Mouse (Mus musculus) cerebellum, adult 8-10 months (tissue): Measurements from ENCODE around the gene Trmo.
A peak's percentile ranks its signal among the peaks of the same experiment; 100 is the strongest.

Experiments
- DNase-seq: peaks from one replicate; pipeline ENCODE4 v3.0.0; 2022

Trmo gene

DNA sequence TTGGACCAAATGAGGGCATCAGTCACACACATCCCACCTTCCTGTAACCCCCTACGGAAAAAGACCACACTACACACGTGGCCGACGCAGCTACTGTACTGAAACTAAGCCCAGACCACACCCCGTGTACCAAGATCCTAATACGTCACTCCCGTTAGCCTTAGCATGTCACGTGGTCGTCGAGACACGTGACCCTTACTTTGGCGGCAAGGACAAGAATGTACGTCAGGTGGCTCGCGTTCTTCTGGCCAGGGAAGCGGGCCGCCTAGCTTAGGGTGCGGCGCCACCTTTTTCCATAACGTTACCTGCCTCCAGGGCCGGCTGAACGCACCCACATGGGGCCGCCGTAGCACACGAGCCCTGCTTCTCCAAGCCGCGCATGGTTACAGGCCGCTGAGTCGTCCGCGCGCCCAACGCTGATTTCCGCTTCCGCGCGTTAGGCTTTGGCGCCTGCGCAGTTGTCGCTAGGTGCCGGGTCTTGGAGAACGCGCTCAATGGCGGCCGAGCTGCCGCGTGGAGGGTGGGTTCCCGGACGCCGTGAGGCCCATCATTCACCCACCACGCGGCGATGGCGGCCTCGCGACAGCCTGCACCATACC lies at the start of gene Trmo:
Gene Trmo, minus strand, starts transcription at position 425 of the 599 bp plus-strand sequence.
- peak; percentile 93 for DNase-seq

DNA sequence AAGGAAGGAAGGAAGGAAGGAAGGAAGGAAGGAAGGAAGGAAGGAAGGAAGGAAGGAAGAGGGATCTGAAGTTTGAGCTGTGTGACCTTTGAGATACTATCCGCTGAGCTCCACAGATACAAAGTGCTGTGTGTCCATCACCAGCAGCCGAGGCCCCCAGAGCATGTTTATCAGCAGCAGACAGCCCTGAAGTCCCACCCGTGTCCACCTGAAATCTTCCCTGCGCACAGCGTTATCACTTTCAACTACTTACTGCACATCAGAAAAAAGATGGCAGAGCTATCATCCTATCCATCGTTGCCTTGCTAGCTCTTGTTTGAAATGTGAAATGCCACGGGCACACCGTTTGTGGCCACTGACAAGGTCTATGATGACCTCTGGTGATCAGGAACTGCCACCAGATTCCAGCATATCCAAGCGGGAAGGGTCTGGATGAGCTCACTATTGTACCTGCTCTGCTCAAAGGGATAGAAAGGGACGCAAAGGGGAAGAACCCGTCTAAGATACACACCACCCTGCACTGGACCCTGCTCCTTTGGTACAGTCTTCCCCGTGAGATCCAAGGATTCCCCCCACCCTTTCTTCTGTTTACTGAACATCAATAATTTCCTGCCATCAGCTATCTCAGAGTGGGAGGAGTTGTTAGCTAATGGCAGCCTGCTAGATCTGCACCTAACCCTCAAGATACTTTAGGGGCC lies 43.3 kb upstream of the Trmo start:
- DNase-seq = no peak

DNA sequence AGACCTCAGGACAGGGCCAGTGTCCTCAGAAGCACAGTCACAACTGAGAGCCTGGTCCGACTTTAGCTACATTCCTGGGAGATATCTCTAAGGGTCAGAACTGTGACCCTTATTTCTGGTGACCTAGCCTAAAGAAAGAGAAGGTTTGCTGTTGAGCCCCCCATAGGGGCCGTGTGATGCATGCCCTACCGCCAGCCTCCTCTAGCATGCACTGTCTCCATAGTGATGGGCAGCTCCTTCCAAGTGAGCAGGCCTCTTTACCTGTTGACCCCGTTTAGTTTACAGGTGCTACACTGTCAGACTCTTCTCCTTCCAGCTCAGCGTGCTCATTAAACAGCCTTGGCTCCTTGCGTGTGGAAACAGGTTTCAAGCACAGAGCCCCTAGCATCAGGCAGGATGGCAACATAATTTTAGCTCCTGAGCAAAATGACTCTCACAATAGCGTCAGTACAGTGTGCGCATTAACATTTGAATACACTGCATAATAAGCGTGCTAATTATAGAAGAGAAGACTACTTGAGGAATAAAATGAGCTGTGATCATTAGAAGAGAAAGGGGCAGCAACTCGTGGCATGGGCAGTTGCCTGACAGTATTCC lies 39.8 kb upstream of the Trmo start:
- no peak for DNase-seq

DNA sequence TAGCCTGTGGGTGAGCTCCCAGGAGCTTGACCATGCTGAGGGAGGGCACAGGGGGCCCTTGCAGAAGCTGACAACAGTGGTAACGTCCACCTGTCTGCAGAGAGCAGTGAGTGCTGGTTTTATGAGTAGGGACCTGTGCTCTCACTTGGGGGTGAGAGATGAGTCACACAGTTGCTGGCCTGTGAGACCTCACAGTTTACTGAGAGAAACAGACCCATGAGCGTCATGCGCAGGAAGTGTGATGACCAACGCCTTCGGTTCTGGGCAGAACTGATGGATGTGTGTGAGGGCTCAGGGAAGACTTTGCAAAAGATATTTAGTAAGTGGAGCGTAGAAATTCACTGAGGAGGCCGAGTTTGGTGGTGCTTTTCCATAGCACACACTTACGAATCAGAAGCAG lies 33.4 kb upstream of the Trmo start:
- no peak for DNase-seq

DNA sequence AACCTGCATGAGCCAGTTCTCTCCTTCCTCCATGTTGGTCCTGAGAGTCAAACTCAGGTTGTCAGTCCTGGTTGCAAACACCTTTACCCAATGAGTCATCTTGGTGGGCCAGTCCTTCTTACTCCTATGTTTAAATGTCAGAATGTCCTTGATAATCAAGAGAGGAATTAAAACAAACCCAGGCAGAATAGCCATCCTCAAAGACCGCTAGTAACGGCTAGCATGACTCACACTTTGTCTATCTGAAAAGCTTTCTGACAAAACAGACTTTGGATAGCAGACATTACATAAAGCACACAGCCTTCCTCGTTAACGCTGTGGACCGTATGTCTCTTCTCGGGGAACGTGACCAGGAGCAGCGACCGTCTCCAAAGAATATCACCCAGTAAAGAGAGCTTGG lies 29.6 kb upstream of the Trmo start:
- no peak for DNase-seq

DNA sequence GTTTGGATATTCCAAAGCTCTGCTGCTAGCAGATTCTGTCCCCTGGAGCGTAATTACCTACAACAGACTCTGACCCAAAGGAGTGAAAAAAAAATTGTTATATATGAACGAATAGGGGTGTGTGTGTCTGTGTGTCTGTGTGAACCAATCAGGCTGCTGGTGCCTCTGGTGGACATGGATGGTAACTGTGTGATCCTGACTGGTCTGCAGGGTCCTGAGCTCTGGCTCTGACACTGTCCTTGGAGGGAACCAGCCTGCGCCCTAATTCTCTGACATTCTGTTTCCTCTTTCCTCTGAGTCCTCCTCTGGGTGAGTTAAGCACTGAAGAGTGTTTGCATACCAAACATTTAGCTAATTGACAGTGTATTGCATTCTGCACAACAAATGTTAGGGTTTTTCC lies 28.3 kb upstream of the Trmo start:
- no peak for DNase-seq

DNA sequence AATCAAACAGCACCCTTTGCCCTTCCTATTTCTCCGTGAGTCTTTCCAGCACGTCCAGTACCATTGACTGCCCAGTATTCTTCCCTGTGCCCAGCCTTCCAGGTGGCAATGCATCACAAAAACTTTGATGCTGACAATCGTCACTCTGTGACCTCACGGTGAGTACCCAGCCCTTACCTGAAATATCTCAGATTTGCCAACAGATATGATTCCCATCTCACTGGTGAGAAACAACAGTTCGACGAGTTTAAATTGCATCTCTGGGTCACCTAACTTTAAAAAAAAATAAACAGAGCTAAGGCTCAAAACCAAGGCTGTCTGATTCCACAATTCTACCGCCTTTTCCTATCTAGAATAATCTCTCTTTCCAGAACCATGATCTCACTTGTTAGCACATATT lies 24.2 kb upstream of the Trmo start, which contains the start of gene Hemgn:
Gene Hemgn, minus strand, starts transcription at position 101 of the 400 bp plus-strand sequence.
- DNase-seq = no peak

DNA sequence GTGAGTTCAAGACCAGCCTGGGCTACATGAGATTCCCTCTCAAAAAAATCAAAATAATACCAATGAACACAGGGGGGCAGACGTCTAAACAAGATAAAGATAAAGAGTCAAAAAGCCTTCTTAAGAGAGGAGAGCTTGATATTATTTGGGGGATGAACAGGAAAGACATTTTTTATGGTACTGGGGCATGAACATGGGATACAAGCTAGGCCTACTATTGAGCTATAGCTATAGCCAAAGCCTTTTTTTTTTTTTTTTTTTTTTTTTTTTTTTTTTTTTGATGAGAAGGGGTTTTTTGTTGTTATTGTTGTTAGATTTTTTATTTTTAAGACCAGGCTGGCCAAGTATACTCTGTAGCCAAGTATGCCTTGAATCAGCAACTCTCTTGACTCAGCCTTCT lies 22.9 kb upstream of the Trmo start:
- DNase-seq = no peak

DNA sequence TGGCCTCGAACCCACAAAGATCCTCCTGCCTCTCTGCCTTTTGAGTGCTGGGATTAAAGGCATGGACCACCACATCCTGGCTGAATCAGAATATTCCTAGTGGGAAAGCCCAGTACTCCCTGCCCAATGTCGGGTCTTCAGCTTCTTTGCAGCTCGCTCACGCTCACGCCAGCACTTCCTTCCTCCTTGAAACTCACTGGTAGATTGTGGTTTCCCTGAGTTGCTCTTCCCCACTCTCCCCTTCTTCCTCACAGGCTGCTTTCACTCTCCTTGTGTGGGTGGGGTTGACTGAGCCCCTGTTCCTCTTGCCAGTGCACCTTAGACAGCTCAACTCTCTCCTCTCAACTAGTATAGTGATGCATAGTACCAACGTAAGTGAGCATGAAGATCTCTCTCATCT lies 22.3 kb upstream of the Trmo start:
- no peak for DNase-seq

DNA sequence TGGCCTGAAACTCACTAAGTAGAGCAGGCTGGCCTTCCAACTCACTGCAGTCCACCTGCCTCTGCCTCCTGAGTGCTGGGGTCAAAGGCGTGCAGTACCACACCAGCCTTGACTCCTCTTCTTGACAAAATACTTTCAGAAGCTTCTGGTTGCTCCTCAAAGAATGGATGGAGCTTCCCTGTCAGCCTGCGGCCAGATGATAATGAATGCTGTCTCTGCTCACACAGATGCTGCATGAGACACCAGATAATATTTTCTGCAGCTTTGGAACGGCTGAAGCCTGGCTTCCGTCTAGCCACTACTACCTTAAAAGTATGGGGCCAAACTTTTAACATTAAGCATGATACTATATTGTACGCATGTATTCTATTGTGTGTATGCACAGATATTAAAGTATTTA lies 21.4 kb upstream of the Trmo start:
- no peak for DNase-seq

DNA sequence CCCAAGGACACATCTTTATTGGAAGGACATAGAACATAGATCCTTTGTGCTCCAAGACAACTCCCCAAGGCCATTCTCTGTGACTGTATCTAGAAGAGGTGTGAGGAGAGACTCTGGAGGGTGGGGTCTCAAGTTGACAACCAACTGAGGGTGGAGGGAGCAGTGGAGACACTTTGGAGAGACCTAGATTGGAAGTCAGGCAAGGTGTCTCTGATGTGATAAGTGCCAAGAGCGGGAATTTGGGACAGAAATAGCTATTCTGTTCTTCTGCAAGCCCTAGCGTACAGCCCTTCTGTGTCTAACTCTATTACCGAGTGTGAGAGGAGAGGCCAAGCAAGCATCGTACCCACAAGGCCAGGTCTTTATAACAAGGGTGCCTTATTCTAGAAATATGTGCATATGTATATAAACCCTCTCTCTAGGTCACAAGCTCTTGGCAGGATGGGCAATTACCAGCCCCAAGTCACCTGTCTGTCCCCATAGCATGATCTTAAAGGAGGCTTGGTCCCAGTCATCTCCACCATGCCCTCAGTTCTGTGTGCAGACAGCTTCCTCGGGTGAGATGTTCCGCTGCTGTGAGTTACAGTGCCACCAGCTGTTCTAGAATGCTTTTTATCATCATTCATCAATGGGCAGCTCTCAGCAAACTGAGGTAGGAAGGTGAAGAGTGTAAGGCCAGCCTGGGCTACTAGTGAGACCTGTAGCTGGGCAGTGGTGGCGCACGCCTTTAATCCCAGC lies 17.9 kb upstream of the Trmo start:
- DNase-seq = no peak

DNA sequence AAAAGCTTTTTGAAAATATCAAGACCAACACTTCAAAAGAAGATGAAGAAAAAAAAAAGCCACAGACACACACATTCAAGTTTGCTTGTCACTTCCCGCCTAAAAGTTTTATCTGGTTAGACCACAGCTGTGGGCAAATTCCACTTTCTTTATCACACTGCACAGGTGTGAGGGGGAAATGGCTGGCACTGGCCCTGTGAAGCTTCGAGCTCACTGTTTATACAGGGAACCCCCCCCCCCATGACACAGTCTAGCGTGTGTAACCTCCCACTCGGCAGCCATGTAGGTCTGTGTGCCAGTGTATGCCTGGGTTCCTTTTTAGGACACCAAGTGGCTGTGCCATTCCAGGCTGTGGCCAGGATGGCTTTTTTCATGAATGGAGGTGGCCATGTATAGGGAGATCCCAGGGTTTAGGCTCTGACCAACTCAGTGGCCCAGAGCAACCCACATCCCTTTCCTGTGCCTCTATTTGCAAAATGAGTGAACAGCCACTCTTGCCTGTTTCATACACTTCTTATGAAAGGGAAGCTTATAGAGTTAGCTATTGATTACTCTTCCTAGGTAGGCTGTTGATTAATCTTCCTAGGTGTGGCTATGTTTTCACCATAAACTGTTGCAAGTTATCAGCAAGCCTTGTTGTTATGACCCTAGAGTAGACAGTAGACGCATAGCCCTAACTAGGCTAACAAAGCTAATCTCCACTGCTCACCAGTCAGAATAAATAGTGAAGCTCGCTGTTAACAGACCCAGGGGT lies 15.0 kb upstream of the Trmo start:
- no peak for DNase-seq

DNA sequence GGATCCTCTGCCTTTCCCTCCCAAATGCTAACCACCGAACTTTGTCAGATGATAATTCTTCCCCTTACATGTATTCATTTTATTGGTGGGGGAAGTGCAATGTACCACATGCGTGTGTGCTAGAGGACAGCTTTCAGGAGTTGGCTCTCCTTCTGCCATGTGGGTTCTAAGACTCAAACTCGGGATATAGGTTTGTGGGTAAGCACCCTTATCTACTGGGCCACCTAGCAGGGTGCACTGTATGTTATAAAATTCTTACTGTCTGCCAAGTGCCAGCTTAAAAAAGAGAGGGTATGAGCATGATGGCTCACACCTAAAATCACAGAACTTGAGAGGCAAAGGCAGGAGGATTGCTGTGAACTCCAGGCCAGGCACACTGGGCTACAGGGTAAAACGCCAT lies 9.6 kb upstream of the Trmo start:
- no peak for DNase-seq

DNA sequence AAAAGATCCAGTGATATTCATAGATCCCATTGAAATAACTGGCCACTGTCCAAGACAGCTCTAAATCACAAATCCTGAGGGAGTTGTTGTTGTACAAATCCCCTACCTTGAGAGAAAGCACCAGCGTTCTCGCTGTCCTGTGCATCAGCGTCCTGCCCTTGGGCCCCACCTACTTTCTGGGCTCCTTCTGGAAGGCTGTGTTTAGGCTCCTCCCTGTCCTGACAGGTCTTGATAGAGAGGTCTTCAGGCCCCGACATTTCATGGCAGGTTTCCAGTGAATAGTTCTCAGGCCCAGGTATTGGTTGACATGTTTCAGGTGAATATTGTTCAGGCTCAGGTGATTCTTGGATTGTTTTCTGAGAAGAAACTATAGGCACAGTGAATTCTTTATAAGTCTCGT lies 6.5 kb upstream of the Trmo start:
- no peak for DNase-seq

DNA sequence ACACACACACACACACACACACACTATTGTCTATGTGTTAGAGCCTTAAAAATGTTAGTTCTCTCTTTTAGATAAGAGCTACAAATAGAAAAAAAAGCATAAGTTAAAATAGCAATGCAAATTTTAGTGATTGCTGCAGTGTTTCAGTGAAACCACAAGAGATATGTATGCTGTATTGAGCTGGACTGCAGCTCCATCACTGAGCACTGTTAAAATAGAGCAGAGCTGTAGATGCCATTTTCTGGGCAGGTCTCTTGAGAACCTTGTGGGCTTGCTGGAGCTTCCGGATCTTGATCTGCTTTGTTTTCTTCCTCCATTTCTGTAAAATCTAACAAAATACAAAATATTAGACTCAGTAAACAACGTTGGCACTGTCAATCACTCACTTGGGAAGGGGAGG lies 5.2 kb upstream of the Trmo start:
- DNase-seq = no peak

DNA sequence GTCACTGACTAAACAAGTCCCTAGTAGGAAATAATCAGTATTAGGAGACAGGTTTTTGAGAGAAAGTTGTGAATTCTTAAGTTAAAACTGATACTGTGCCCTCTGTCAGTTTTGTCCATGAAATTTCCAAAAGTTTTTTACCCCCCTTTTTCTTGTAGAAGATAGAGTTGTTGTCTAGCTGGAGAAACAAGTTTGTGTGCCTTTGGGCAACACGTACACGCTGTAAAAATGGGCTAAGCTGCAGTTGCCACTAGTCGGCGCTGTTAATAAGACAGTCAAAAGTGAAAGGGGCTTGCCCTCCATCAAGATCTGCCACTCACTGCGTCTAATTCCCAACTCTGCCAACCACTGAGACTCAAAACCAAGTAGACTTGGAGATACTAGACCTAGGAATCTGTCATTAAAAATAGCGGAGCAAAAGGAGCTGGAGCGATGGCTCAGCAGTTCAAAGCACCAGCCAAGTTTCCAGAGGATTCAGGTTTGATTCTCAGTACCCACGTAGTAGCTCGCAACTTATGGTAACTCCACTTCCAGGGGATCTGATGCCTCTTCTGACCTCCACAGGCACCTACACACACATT lies 1.2 kb upstream of the Trmo start:
- peak; percentile 74 for DNase-seq

DNA sequence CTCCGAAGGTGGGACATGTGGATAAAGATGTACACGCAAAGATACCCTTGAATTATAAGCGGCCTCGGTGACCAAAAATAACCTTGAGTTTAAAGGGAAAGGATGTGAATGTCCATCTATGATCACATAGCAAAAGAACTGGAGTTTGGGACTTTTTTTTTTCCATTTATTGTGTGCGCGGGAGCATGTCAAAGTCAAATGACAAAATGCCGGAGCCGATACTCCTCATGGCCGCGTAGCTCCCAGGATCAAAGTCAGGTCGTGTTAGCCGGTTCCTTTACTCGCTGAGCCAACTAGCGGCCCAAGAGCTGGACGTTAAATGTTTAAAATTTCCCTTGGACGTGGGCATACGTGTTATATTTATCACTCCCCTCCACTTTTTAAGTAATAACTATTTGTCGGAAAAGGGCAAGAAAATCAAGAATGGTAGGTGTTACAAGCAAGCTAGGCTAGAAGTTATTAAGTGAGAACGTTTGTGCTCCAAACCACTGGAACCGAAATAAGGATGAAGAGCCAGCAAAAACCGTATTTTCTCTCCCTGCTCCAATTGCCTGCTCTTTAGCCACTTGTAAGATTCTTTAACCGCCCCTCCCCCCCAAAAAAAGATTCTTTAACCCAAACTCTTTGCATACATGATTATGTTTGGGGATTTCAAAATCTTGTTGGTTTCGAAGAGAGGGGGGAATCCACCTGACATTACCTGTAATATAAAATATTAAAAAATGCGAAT lies 540 bp upstream of the Trmo start:
- DNase-seq = no peak

DNA sequence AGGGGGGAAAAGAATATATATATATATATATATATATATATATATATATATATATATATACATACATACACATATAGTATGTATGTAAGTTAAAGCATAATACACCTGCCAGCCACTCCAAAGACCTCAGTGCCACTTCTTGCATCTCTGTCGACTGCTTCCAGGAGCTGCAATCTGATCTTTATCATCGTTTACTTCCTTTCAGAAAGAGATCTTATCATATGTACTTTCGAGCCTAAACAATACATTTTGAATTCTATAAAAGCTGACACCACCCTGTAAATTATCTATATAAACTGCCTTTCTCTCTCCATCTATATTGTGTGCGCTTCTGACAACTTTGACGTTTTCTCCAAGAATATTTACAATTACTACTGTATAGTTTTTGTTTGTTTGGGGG lies 681 bp downstream of the Trmo start:
- no peak for DNase-seq

DNA sequence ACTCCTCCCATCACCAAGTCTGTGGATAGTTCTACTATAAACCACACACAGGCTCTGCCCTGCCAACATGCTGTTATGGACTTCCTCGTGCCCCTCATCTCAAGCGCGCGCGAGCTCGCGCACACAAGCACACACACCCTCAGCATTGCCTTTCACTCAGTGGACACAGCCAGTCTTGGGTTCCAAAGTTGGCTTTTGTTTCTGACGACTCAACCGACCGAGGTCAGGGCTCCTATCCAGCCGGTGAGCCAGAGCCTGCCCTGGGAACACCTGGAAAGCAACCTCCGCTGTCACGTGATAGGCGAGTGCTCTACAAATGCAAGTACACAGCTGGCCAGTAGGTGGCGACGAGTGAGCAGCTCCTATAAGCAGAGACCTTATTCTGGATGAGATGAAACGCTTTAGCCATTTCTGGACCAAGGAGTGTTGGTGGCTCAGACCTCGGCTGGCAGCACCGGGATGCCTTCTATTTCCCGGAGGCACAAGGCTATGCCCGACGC lies 14.3 kb downstream of the Trmo start:
- DNase-seq = peak; percentile 82

DNA sequence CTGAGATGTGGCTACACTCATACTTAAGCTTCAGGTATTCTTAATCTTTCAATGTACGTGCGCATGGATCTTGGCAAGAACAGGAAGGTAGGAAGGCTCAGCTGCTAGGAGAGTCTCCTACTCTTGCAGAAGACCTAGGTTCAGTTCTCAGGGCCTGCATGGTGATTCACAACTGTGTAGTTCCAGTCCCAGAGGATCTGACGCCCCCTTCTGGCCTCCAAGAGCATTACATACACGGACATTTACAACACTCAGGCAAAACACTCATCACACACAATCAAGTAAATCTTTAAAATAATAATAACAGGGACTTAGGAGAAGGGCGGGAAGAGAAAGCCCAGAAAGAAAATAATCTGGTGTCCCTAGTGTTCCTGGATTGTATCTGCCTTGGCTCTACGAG lies 14.8 kb downstream of the Trmo start:
- peak; percentile 26 for DNase-seq

DNA sequence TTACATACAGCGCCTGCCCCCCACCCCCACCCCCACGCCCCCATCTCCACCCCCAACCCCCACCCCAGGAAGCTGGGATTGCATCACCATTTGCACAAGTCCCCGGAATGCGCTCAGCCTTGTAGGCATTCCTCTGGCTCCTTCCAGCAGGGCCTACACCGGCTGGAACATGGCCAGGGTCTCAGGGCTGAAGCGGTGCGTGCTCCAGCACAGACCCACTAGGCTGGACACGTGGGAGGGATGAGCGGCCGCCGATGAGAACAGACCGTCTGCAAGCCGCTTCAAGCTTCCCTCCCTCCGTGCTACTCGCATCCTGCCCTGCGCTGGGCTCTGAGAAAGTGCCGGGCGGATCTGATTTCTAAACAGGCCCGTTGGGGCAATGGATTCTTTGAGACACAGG lies 18.2 kb downstream of the Trmo start:
- peak; percentile 20 for DNase-seq

DNA sequence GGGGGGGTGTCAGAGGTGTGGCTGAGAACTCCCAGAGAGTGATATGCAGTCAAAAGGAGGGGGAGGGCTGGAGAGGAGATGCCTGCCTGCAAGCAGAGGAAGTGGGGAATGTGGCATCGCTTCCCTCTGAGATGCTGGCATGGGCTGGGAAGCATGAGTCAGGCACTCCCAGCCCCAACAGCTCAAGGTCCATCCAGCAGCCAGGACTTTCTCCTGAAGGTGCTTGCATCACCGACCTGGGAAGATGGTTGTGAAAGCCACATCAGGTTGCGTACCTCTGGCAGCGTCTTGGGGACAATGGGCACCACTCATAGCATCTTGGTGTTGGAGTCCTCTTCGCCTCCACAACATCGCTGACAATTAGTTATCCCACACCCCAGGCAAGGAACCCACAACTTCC lies 18.8 kb downstream of the Trmo start:
- DNase-seq = no peak
